Mouse (Mus musculus) stomach, embryonic 16.5 days (tissue): ENCODE measurements around the gene Il6. TPM values are rescaled to one million over a fixed set of nuclear protein-coding genes. Genes with fewer than 3 reads are reported as not detected.
"Not testable (repeated sequence)": the region's sequence is repeated elsewhere in the genome, so short reads cannot be mapped to it uniquely, and the experiment has no call there.

ENCODE experiments used
- ATAC-seq: fragments of 200-750 bp; cut with Nextera tagmentation; 2 replicates; pipeline ENCODE4 v1.8.0; 2017; ENCODE audit warnings: moderate number of reproducible peaks, moderate TSS enrichment; ENCODE audit not compliant: insufficient read depth, low FRiP score
- H3K27ac ChIP-seq: fragments of 300-500 bp; sonication (generic); 2 replicates; pipeline ENCODE4 v1.5.1; 2014; ENCODE audit warnings: low read length
- H3K27me3 ChIP-seq: fragments of 300-500 bp; sonication (generic); 2 replicates; pipeline ENCODE4 v1.6.1; 2014; ENCODE audit warnings: low read length, control low read depth, mixed read lengths; ENCODE audit not compliant: control insufficient read depth, insufficient read depth
- H3K36me3 ChIP-seq: fragments of 300-500 bp; sonication (generic); 2 replicates; pipeline ENCODE4 v1.6.1; 2014; ENCODE audit warnings: low read length; ENCODE audit not compliant: control insufficient read depth, insufficient read depth
- H3K4me1 ChIP-seq: fragments of 300-500 bp; sonication (generic); 2 replicates; pipeline ENCODE4 v1.6.1; 2014; ENCODE audit warnings: low read length, control low read depth, mixed read lengths; ENCODE audit not compliant: control insufficient read depth, insufficient read depth
- H3K4me2 ChIP-seq: fragments of 300-500 bp; sonication (generic); 2 replicates; pipeline ENCODE4 v1.6.1; 2014; ENCODE audit warnings: low read depth, low read length, mixed read lengths
- H3K4me3 ChIP-seq: fragments of 300-500 bp; sonication (generic); replicated peaks from 2 replicates; pipeline ENCODE4 v1.5.1; 2014; ENCODE audit warnings: mild to moderate bottlenecking, low read length
- H3K9ac ChIP-seq: fragments of 300-500 bp; sonication (generic); 2 replicates; pipeline ENCODE4 v1.6.1; 2014; ENCODE audit warnings: low read length
- H3K9me3 ChIP-seq: fragments of 300-500 bp; sonication (generic); replicated peaks from 2 replicates; pipeline ENCODE4 v1.6.1; 2016; ENCODE audit warnings: low read length, control low read depth; ENCODE audit not compliant: control insufficient read depth
- WGBS: fragments of 180-500 bp; shearing (Covaris S2); extraction: QIAGEN DNeasy Blood & Tissue Kit; methylation state at CpG from one replicate; pipeline ENCODE4 v1.1.7; 2014; 5-methylcytosine and 5-hydroxymethylcytosine counted together
- polyA plus RNA-seq: library from polyadenylated mRNA; unstranded; fragments of >200 nt; fragmentation: Nextera tagmentation; extraction: Ambion mirVana; gene quantifications from 2 replicates; pipeline ENCODE4 v1.2.1, GENCODE M21; 2015

Gene Il6
- polyA plus RNA-seq, 1 experiment from 2014 or later = 0.22 TPM

DNA sequence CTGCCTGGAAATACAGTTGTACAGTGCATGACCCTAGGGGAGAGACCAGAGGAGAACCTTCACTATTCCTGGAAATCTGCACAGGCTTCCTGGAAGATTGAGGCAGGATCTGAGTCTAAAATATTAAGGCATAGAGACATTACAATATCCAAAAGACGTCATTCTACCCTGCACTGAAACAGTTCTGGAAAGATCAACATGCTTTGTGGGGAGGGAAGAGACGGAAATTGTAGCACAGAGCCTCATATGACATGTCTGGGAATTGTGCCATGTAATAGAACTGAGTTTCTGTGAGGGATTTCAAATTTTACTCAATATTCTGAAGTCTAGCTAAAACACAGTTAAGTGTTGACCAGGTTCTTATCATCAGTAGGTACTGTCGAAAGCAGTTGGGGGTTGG lies 12.0 kb upstream of the Il6 start:
- Histone ChIP-seq H3K36me3 (no peaks in the 10 kb centered on the region), H3K4me3 (no peak overlapping the region), H3K27ac (no peak overlapping the region), H3K27me3 (no peaks in the 10 kb centered on the region), H3K9ac (no peak overlapping the region), H3K4me1 (no peaks in the 10 kb centered on the region), H3K4me2 (no peak overlapping the region), H3K9me3 (no peaks in the 10 kb centered on the region)
- ATAC-seq = no peak
- 45% methylated on average over 3 of the region's 3 CpGs for WGBS

DNA sequence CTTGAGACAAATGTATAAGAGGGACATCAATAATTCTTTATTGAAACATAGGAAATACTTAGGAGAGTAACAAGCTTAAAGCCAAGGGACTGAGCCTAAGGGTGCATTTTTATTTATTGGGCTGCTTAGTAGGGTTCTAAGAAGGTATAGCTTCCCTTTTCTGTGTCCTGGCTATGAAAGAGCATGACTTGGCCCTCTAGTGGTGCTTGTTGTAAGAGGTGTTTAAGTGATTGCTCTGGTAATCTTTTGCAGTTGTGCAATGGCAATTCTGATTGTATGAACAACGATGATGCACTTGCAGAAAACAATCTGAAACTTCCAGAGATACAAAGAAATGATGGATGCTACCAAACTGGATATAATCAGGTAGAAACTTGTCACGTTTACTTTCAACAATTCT lies 1.7 kb downstream of the Il6 start:
- H3K27ac ChIP-seq = no peak overlapping the region
- no peaks in the 10 kb centered on the region for H3K27me3 ChIP-seq
- no peak overlapping the region for H3K9ac ChIP-seq
- no peak overlapping the region for H3K4me3 ChIP-seq
- no peaks in the 10 kb centered on the region for H3K4me1 ChIP-seq
- no peaks in the 10 kb centered on the region for H3K36me3 ChIP-seq
- H3K4me2 ChIP-seq = no peak overlapping the region
- WGBS = 57% methylated on average over 2 of the region's 2 CpGs
- ATAC-seq = no peak
- no peaks in the 10 kb centered on the region for H3K9me3 ChIP-seq

DNA sequence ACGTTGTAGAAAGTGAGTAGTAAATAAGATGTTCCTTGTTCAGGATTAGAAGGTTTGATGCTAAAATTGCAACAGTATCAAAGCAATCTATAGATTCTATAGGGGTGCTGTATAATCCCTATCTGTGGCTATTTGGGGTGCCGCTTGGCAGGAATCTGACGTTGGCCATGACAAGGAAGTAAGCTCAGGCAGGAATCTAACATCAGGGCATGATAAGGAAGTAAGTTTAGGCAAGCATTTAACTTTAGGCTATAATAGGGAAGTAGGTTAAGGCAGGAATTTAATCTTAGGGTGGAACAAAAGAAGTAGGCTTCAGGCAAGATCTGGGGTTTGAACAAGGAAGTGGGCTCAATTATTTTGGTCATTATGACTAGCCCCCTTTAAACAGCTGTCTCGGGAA lies 22.9 kb downstream of the Il6 start:
- not testable (repeated sequence) for H3K9ac ChIP-seq, H3K27ac ChIP-seq, H3K27me3 ChIP-seq, ATAC-seq, H3K4me2 ChIP-seq, H3K36me3 ChIP-seq, H3K4me1 ChIP-seq, H3K4me3 ChIP-seq, H3K9me3 ChIP-seq
- WGBS = 70% methylated on average over 4 of the region's 4 CpGs

DNA sequence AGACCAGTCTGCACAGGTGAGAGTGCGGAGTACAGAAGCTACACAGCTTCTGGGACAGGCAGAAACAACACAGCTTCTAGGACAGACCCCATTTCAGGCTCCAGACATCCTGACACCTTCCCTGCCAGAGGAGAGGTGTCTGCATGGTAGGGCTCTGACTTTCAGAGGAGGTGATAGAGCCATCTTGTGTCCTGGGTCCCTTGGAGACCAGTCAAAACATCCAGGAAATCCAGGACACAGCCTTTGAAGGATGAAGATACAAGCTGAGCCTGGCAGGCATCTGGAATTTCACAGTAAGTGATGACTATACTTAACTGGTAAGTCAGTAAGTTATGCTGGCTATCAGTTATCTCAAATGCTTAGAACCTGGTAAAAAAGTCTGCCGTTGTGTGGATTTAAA lies 24.2 kb downstream of the Il6 start:
- not testable (repeated sequence) for H3K27ac ChIP-seq, H3K4me2 ChIP-seq, H3K9ac ChIP-seq, H3K4me1 ChIP-seq, H3K4me3 ChIP-seq, H3K9me3 ChIP-seq, H3K36me3 ChIP-seq, ATAC-seq, H3K27me3 ChIP-seq
- 85% methylated on average over 2 of the region's 2 CpGs for WGBS

DNA sequence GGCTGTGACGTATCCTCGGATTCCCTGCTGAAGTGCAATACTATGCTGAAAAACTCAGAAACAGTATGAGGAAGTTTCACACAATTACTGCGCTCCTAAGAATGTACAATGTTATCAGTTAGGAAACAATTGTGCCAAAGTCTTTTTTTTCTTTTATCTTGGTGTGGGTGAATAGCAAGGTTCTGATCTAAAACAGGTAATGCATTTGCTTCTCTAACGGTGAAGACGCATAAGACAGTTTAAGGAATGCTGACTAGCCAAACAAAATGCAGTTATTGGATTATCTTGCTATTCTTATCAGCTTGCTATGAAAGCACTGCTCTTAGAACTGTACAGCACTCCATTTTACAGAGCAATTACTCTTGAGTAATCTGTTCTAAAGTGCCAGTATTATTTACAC lies 26.4 kb downstream of the Il6 start:
- not testable (repeated sequence) for ATAC-seq, H3K9ac ChIP-seq, H3K9me3 ChIP-seq, H3K4me1 ChIP-seq, H3K4me2 ChIP-seq, H3K27me3 ChIP-seq, H3K36me3 ChIP-seq, H3K4me3 ChIP-seq, H3K27ac ChIP-seq
- 73% methylated on average over 5 of the region's 5 CpGs for WGBS

- WGBS = 61% methylated on average over 4 of the region's 4 CpGs
These were observed 26.9 kb downstream of the Il6 start for GRCm38 (mm10) chr5:30039841-30040240.

DNA sequence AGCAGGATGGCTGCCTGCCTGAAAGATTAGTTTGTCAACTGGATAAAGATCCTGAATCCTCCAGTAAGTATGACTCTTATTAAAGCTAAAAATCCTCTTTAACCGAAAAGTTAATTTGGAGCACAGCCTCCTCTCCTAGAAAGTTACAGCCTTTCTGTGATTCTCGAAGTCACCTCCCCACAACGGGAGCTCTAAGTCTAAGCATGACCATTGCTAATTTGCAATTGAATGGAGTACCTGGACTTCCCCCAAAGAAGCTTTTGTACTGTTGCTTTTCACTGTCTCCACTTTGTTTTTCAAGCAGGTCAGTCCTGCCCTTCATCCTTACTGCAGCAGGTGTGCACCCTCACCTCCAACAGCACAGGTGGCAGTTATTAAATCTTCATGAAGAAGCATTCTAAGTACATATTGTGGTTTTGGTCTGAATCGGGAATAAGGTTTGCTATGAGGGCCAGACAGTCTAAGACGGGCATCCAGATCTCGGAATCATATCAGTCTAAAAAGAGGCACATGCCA lies 45.4 kb downstream of the Il6 start:
- Histone ChIP-seq H3K9ac (no peak overlapping the region), H3K36me3 (peaks cover 10% of the 10 kb centered on the region), H3K27me3 (no peaks in the 10 kb centered on the region), H3K4me1 (no peaks in the 10 kb centered on the region), H3K4me3 (no peak overlapping the region), H3K9me3 (no peaks in the 10 kb centered on the region), H3K27ac (no peak overlapping the region), H3K4me2 (no peak overlapping the region)
- 89% methylated on average over 6 of the region's 6 CpGs for WGBS
- ATAC-seq = no peak

More at GRCm38 (mm10) chr5:30039841-30040240, 26.9 kb downstream of the Il6 start:
- H3K4me1 ChIP-seq, H3K4me3 ChIP-seq, ATAC-seq, H3K9me3 ChIP-seq, H3K36me3 ChIP-seq, H3K4me2 ChIP-seq, H3K9ac ChIP-seq, H3K27ac ChIP-seq, H3K27me3 ChIP-seq: not testable (repeated sequence)

DNA sequence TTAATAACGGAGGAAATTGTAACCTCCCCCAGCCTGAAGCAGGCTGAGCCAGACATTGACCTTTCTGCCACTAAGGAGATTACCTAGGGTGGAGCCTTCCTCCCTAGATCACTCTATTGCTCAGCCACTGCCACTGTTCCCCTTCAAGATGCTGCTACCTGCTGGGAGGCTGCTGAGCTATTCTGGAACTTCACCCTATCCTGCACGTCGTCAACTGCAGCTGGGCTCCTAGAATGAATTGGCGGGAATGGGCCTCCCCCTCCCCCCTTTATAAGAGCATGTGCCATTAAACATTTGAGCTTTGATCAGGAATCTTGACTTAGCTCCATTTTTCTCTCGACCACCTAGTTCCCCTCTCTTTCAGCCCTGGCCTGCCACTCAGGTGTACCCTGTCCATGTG lies 46.7 kb downstream of the Il6 start:
- 76% methylated on average over 5 of the region's 5 CpGs for WGBS
- H3K27me3 ChIP-seq, H3K9ac ChIP-seq, H3K4me3 ChIP-seq, H3K9me3 ChIP-seq, ATAC-seq, H3K4me2 ChIP-seq, H3K27ac ChIP-seq, H3K4me1 ChIP-seq: not testable (repeated sequence)
- H3K36me3 ChIP-seq = peaks cover 10% of the 10 kb centered on the region

DNA sequence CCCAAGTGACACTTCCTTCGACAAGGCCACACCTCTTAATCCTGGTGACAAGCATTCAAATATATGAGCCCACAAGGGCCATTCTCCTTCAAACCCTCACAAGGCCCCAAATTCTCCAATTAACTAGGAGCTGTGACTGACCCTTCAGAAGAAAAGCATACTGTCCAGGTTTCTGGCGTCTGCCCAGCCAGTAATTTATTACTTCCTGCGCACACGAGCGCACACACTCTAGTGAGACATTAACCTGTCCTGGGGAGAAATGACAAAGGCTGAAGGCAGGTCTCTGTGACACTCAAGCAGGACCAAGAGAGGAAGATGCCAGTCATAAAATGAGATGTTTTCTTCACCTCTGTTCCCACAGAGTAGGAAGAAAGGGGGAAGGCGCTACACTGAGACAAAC lies 54.8 kb downstream of the Il6 start:
- WGBS = 54% methylated on average over 6 of the region's 6 CpGs
- H3K36me3 ChIP-seq = peaks cover 10% of the 10 kb centered on the region
- H3K4me2 ChIP-seq = no peak overlapping the region
- ATAC-seq = no peak
- H3K27ac ChIP-seq = no peak overlapping the region
- no peaks in the 10 kb centered on the region for H3K27me3 ChIP-seq
- H3K9ac ChIP-seq = no peak overlapping the region
- H3K9me3 ChIP-seq = no peaks in the 10 kb centered on the region
- H3K4me3 ChIP-seq = no peak overlapping the region
- no peaks in the 10 kb centered on the region for H3K4me1 ChIP-seq
